Mouse (Mus musculus) gastrocnemius, adult 2 months (tissue): ENCODE results near the gene Abcc6. TPM values are rescaled to one million over a fixed set of nuclear protein-coding genes. Genes with fewer than 3 reads are reported as not detected.
A peak's percentile ranks its signal among the peaks of the same experiment; 100 is the strongest.

ENCODE experiments used
- DNase-seq: peaks from one replicate; pipeline ENCODE4 v3.0.0; 2022
- H3K27ac ChIP-seq: fragments of 200-600 bp; 2 replicates; pipeline ENCODE4 v1.8.1; 2022; ENCODE audit warnings: mild to moderate bottlenecking
- H3K4me3 ChIP-seq: fragments of 200-600 bp; 2 replicates; pipeline ENCODE4 v1.8.1; 2022; ENCODE audit warnings: mild to moderate bottlenecking, moderate library complexity
- CTCF ChIP-seq: fragments of 200-600 bp; IDR thresholded peaks from 2 replicates; pipeline ENCODE4 v1.8.1; 2022; ENCODE audit warnings: antibody characterized with exemption, mild to moderate bottlenecking, moderate library complexity
- intact Hi-C: fragments of 180-260 bp; cut with DNase I; formaldehyde crosslinking; loops from one replicate; pipeline ENCODE4 v1.15.1; 2025
- total RNA-seq, 2 experiments: library from RNA; stranded (reverse); gene quantifications; 2 replicates each; pipeline ENCODE4 v1.2.3; 2021

Gene Abcc6
- total RNA-seq, 2 experiments from 2014 or later, result 0.20 TPM; not detected in 1

GRCm38 (mm10) chr7:45921950-45922600, 108.0 kb downstream of the Abcc6 start:
- Histone ChIP-seq H3K27ac (peak overlapping the region; percentile 95), H3K4me3 (peak overlapping the region; percentile 81)
- no peak for TF ChIP-seq CTCF

GRCm38 (mm10) chr7:45921242-45921621, 108.9 kb downstream of the Abcc6 start, which contains the start of gene Emp3:
TSS of gene Emp3 (minus strand) at chr7:45921404.
- intact Hi-C loops, result no loop called here
- H3K4me3 ChIP-seq, result peak within 1 kb of the TSS; percentile 81
- H3K27ac ChIP-seq, result peak within 1 kb of the TSS; percentile 95
- no peak for TF ChIP-seq CTCF
- peak; percentile 80 for DNase-seq

More at GRCm38 (mm10) chr7:45921950-45922600, 108.0 kb downstream of the Abcc6 start:
- intact Hi-C loops, result loop anchor here (2.0 kb wide), 1 partner anchor 25 kb away; the partner anchor contains the start of genes Syngr4 and Tmem143
- DNase-seq, result peak; percentile 35

- TF ChIP-seq CTCF, result no peak
- peak overlapping the region; percentile 95 for H3K27ac ChIP-seq
- DNase-seq, result peak; percentile 62
- intact Hi-C loops, result no loop called here
- peak overlapping the region; percentile 78 for H3K4me3 ChIP-seq
These were observed 109.4 kb downstream of the Abcc6 start for GRCm38 (mm10) chr7:45920583-45921241.

GRCm38 (mm10) chr7:45919761-45920160, 110.3 kb downstream of the Abcc6 start:
- no peak for TF ChIP-seq CTCF
- DNase-seq, result no peak
- intact Hi-C loops, result no loop called here
- Histone ChIP-seq H3K27ac (peak overlapping the region; percentile 95), H3K4me3 (peak overlapping the region; percentile 78)

- Histone ChIP-seq H3K27ac (peak overlapping the region; percentile 95), H3K4me3 (peak overlapping the region; percentile 78)
- peak; percentile 61 for TF ChIP-seq CTCF
- intact Hi-C loops, result no loop called here
- DNase-seq, result peak; percentile 32
These were observed 110.9 kb downstream of the Abcc6 start for GRCm38 (mm10) chr7:45919083-45919671.

GRCm38 (mm10) chr7:45917926-45918325, 112.2 kb downstream of the Abcc6 start:
- peak overlapping the region; percentile 7; the same call in 1 of the 2 replicates for H3K4me3 ChIP-seq
- no peak for TF ChIP-seq CTCF
- no peak for DNase-seq
- peak overlapping the region; percentile 88 for H3K27ac ChIP-seq
- intact Hi-C loops, result no loop called here

Other genes with a start within 250 kb of the Abcc6 start
- gene Lmtk3, start 246.6 kb downstream of the Abcc6 start, total RNA-seq, result under 1 TPM in 1 of 2 experiments, not detected in 1; 0.06 TPM
- not detected for gene Sult2b1, start 245.6 kb downstream of the Abcc6 start, total RNA-seq
- 10 to 100 TPM; 29.6 to 33.2 TPM for gene Cyth2, start 215.7 kb downstream of the Abcc6 start, total RNA-seq
- under 1 TPM in 1 of 2 experiments, not detected in 1; 0.20 TPM for gene Kcnj14, start 205.5 kb downstream of the Abcc6 start, total RNA-seq
- 10 to 100 TPM; 14.6 to 16.0 TPM for gene Grwd1, start 199.4 kb downstream of the Abcc6 start, total RNA-seq
- 10 to 100 TPM; 63.2 to 65.6 TPM for gene Kdelr1, start 157.5 kb downstream of the Abcc6 start, total RNA-seq
- under 1 TPM; 0.13 to 0.14 TPM for gene Grin2d, start 151.9 kb downstream of the Abcc6 start, total RNA-seq
- not detected for gene Syngr4, start 133.6 kb downstream of the Abcc6 start, total RNA-seq
- gene Tmem143, start 133.4 kb downstream of the Abcc6 start, total RNA-seq, result 10 to 100 TPM; 51.3 to 66.3 TPM
- gene Emp3, start 108.9 kb downstream of the Abcc6 start, total RNA-seq, result 10 to 100 TPM in 1 of 2 experiments, 1 to 10 TPM in 1; 7.7 to 18.2 TPM
- under 1 TPM; 0.28 to 0.45 TPM for gene Ccdc114, start 106.2 kb downstream of the Abcc6 start, total RNA-seq
- 10 to 100 TPM; 74.9 to 78.9 TPM for gene Nomo1, start 3.4 kb upstream of the Abcc6 start, total RNA-seq
- 100 to 1,000 TPM; 109 to 121 TPM for gene Kcnj11, start 70.5 kb upstream of the Abcc6 start, total RNA-seq
- gene Abcc8, start 149.7 kb upstream of the Abcc6 start, total RNA-seq, result 1 to 10 TPM; 2.4 to 4.2 TPM
- 1 to 10 TPM; 6.2 to 9.7 TPM for gene Ush1c, start 208.2 kb upstream of the Abcc6 start, total RNA-seq
- gene Otog, start 210.7 kb upstream of the Abcc6 start, total RNA-seq, result 1 to 10 TPM in 1 of 2 experiments, under 1 TPM in 1; 0.33 to 1.2 TPM